Mouse (Mus musculus): ENCODE results near the gene Auts2. TPM values are rescaled to one million over a fixed set of nuclear protein-coding genes. Genes with fewer than 3 reads are reported as not detected.
A peak's percentile ranks its signal among the peaks of the same experiment; 100 is the strongest.

Auts2 gene
- total RNA-seq, 4 experiments from 2014 or later = 30.7 to 75.1 (median 38.7) TPM

DNA sequence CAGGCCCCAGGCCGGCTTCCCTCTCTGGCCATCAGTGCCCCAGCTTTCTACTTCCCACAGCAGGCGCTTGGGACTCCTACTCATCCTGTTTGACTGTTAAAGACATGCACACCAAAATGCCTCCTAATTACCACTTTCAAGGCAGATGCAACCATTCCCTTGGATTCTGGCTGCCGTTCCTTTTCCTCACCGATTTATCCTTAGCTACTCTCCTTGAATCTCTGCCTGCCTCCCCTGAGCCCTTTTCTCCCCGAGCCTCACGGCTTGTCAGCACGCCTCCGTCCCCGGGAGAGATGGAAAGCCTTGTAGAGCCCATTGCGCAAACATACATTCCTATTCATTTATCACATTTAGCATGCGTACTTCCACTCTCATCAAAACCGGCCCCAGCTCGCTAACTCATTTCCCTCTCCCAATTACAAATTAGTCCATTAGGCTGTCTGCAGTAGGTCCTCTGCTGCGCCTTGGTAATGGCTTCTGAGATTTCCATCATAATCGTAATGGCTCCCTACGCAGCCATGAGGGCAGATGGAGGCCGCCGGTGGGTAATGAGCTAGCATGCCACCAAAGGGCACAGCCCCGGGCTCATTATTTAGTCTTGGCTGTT, 825.7 kb downstream of the Auts2 start:
- DNase-seq = no peak

DNA sequence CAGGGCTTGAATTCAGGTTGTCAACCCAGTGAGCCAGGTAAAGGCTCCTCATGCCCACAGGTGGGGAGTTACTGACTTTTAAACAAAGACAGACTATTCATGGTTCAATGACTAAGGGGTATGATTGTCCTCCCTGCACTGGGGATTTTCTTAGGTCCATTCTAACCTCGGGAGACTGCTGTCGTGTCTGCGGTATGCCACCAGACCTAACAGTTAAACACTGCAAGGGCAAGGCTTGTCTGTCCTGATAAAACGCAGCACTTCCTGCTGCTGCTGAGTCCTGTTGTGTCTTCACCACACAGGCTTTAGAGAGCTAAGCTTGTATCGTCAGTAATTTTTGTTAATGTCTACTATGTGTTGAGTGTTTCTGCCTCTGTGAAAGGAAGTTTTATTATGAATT, 828.2 kb downstream of the Auts2 start:
- DNase-seq = no peak

DNA sequence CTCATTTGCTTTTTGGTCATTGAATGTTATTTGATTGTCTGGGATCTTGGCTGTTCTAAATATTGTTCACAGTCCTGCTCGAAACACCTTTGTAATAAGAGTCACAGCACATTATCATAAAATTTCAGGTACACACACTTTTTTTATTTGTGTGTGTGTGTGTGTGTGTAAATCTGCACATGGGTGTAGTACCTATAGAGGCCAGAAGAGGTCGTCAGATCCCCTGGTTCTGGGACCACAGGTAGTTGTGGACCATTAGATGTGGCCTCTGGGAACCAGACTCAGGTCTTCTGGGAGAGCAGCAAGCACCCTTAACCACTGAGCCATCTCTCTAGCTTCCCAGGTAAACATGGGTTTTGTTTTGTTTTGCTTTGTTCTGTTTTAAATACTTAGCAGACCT, 830.7 kb downstream of the Auts2 start:
- no peak for DNase-seq

DNA sequence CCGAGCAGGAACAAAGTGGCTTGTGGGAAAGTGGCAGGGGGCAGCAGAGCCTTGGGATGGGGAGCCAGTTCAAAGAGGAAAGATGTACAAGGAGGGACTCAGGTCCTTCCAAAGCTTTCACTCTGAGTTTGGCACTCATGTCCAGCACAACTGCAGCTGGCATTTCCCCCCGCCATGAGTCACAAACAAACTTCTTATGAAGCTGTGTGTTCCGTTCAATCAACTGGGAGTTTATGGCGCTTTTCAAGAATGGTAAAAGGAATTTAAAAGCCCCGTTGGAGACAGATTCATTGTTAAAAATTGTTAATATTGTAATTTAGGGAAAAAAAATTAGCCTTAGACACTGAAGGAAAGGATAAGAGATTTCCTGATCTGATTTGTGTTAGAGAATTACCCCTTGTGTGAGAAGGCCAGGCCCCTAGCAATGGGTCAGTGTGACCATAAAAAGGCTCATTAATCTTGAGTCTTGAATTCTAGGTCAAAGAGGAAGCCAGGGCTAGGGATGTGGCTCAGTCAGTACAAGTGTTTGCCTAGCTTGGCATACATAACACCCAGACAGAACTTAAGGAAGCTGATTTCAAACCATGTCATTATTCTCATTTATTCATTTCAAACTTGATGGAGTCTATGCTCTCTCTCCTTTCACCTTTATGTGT, 831.5 kb downstream of the Auts2 start:
- no peak for DNase-seq

DNA sequence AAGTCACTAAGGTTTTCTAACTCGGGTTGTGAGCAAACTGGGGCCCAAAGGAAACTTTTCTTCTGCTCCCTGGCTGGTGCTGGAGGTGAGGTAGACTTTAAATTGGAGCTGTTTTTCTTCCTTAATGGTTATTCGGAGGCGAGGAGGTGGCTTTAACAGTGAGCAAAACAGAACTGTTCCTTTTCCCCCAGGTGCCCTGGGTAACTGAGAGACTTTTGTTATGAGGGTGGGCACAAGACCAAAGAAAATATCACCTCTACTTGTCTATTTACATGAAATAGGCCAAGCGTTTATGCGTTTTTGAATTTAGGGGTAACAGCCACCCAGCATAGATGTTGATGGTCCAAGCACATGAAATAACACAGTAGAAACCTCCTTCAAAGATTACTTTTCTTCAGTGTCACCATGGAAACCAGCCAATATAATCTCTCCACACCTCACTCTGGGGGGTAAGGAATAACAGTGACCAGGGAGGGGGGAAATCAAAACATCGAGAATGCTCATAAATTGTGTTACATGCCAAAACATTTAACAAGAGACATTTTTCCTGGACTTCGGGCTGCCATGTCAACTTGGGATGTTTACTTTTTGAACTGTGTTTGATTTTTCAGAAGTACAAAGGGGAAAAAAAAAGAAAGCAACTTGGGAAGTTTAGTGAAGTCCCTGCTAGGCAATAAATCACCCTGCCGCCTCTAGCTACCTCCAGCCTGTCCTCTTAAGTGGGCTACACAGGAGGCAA, 832.2 kb downstream of the Auts2 start:
- DNase-seq = no peak

DNA sequence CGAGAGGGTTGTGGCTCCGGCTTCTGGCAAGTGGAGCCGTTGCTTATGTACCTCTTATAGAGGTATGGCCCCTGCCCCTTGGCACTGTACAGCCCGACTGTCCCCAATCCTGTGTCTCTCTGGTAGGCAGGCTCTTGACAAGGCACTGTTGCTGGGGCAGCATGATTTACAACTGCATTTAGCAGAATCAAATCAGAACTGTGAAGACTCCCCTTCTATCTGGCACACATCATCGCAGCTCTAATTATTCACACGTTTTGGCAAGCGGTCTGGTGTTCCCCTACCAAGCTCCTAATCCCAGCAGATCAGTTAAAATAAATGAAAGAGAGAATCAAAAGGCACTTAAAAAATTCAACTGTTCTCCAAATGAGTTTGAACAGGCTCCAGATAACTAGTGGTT, 835.7 kb downstream of the Auts2 start:
- DNase-seq = no peak

DNA sequence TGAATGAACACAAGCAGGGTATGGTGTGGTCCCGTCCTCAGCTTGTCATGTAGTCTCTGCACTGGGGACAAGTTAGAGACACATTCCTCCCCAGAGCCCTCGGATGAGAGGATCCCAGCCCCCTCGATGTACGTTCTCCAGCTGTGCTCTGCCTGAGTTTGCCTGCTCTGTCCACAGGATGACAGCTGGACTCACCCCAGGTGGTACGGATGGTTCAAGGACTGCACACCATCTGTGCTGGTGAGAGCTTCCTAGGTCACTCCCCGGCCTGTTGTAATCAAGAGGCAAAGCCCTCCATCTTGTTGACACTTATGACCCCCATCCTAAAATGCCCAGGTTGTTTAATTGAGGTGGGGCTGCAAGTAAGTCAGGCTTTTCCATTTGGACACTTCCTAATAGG, 839.4 kb downstream of the Auts2 start:
- DNase-seq = no peak

DNA sequence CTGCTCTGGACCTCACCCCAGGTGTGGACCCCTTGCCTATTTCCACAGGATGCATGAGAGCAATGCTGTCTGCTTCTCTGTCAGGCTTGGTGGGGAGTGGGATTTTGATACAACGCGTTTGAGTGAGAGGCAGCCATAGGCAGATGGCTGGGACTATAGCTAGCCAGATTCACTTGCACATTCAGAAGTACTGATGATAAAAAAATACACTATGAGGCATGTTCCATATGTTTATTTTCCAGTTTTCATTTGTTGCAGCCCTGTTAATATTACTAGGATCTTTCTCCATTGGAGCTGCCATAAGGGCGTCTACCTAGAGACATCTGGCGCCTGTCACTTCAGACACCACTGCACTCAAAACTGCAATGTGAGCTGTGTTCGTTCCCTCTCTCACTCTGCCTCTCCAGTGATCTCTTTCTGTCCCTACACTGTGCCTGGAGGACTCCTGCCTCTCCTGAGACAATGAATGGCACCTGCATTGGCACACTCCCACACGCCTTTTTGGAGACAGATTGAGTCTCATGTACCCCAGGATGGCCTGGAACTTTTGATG, 840.2 kb downstream of the Auts2 start:
- DNase-seq = no peak

DNA sequence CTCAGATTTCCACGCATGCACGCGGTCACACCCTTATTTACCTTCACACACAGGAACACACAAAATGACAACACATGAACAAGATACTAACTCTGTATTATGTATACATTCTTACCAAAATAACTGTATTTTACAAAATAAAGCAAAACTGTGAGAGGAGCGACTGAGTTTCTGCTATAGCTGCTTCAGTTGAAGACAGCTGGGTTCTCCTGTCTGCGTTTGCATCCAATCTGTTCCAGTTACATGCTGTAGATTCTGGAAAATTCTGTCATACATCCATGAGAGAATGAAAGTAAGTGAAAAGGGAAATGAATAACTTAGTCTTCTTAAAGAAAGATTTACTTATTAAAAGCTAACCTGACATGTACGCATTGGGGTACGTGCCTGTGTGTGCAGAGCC, 844.2 kb downstream of the Auts2 start:
- DNase-seq = no peak

DNA sequence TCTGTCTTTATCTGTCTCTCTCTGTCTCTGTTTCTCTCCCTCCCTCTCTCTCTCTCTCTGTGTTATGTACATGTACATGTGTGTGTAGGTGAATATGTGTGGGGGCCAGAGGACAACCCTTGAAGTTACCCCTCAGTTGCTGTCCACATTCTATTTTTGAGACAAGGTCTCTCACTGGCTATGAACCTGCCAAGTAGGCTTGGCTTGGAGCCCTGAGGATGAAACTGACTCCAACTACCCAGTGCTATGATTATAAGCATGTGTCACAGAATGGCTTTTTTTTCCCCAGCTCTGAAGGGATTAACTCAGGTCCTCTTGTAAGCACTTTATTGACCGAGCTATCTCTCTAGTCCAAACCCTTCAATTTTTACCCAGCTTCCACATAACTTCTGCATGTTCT, 852.4 kb downstream of the Auts2 start:
- no peak for DNase-seq

DNA sequence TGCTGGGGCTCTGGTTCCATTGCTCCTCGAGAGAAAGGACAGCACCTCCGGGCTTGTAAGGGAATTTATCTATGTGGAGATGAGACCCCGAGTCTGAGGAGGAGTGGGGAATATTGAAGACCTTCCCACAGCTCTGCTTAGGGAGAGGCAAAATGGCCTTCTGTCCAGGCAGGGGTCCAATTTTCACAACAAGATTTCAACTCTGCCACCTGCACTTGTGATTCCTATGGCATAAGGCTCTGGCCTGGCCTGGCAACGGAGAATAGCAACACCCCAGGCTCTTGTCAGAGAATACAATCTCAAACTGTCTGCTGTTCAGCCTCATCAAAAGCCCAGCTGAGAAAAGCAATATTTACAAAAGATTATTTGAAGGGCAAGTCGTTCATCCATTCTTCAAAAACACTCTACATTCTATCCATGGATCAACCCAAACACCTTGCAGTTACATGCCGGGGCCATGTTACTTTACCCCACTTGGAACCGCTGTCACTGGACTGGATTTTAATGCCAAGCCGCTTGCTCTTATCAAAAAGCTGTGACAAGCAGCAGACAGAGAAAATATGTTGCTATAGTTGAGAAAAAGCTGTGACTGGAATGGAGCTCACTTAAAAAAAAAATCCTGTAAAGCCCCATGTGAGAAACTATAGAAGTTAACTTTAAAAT, 856.1 kb downstream of the Auts2 start:
- DNase-seq = no peak

DNA sequence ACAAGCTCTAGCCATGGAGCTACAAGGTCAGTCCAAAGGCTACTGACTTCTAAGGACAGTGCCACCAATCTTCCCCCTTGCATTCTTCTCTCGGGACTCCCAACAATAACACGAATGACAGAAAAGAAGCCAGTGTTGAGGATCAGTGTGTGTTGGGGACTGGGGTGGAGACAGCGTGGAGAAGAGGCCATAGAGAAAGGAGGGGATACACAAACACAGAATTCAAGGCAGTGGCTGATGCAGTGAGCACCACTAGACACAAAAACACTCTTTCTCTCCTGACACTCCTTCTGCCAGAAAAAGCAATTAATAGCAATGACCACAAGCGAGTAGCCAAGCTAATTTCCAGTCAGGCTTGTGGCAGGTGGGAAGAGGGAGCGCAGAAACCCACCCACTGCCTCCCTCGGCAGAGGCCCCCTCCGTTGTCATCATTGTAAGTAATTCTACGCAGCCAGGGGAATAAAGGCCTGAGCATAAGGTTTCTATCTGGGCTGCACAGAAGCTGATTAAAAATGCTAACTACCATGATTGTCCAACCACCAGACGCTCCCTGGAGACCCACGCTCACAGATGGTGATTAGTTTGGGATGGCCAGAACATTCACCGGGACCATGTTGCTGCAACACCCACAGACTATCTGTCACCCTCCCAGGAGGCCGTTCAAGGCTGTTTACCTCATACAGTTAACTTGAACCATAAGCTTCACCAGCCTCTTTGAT, 862.9 kb downstream of the Auts2 start:
- no peak for DNase-seq

DNA sequence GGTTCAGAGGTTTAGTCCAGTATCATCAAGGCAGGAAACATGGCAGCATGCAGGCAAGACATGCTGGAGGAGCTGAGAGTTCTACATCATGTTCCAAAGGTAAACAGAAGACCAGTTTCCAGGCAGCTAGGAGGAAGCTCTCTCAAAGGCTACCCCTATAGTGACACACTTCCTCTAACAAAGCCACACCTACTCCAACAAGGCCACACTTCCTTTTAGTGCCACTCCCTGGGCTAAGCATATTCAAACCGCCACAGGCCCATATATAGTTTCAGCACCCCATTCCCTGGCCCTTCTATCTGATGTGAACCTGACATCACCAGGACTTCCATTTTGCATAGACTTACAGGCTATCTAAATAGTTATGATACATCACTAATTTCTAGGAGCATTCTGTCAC, 863.6 kb downstream of the Auts2 start:
- no peak for DNase-seq

DNA sequence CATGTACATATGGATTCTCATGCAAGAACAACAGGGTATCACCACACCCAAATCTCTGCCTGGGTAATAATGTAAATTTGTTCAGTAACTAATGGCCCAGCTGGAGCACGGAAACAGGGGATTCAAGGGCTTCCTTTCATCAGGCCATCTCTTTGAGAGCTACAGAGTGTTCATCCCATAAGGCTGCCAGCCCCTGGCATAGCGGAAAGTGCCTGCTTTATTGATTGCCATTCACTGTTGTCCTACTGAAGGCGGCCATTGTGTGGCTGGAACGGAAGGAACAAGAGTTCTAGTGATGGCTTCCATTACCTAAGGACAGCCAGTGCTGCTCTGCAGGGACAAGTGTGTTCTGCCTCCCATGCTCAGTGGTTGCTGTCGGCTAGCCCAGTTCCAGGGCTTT, 865.6 kb downstream of the Auts2 start:
- DNase-seq = no peak

DNA sequence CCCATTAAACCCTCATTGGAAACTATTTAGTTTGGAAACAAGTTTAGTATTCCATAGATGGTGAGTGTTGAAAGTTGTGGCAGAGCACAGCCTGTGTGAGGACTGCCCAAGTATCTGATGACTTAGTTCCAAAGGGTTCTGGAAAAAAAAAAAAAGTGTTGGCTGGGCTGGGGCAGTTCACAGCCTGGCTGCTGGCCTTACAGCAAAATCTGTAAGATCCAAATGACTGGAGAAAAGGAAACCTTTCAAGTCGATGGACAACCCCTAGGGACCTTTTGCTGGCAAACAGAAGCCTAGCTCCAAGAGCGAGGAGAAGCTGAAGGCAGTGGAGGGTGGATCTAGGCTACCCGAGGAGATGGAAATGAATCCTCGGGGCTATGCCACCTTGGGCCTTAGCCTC, 869.4 kb downstream of the Auts2 start:
- no peak for DNase-seq

DNA sequence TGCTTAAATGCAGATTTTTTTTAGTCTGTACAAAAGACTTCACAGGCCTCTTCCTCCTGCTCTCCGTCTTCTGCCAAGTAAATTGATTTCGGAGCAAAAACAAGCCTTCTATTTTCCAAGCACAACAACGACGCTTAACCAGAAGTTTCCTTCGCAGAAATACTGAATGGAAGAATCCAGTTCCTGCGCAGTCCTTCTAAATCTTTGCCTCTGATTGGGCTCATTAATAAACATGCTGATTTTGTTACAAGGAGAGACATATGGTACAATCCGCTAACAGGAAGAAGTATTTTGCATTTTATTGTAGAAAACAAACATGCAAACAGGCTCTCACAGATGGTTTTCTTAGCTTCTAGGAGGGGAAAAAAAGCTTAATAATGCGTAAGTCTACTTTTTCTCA, 878.1 kb downstream of the Auts2 start:
- DNase-seq = no peak

DNA sequence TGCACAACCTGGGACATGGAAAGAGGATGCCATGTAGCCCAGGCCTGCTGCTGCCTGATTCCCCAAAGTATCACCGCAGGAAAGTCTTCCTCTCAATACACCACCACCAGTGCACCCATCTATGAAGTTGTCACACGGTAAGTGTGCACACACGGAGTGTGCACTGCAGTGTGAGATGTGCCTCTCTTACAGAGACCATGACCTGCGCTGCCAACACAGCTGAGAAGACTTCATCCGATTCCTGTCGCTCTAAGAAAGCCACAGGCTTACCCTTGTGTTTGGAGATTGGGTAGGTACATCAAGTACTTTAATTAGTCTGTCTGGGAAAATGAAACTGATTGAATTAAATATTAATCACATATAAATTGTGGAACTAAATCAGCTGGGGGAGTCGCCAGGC, 878.5 kb downstream of the Auts2 start:
- no peak for DNase-seq

DNA sequence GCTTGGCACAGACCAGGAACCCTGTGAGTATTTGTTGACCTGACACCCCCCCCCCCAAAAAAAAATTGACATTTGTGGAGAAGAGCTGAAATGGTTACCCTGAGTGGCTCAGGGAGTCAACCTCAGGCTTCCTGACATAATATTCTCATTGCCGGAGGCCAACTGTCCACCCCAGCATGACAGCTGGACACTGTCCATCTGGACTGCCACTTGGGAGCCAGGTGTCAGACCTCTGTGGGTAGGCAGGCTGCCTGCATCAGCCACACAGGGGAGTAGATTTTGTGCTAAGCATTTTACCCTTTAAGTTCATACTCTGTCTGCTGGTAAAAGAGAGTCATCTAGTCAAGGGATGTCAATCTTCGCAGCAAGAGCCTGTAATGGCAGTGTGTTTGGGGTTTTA, 880.5 kb downstream of the Auts2 start:
- DNase-seq = no peak

DNA sequence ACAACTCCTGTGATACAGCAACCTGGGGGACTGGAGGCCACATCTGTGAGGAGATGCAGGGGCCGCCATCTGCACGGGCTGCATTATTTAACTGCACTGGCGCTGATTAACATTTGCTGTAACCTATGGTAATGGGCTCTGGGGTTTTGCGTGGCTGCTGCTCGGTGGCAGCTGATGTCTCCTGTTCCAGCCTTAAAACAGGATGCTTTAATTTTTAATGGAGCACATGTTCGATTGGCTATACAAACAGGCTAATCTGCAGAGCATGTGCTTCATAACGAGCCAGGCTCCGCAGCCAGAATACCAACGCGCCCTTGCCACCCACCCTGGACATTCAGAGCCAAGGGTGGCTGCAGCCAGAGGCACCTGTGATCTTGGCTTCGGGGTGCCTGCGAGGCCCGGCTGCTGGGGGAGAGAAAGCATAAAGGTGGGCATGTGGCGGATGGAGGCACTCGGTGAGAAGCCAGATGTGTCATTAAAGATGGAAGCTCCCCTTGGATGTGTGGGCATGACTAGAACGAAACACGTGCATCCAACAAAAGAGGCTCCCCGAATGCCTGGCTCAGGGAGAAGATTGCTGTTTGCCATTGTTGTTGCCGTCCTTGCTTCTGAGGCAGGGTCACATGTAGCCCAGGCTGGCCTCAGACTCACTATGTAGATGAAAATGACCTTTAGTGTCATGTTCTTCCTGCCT, 884.2 kb downstream of the Auts2 start:
- DNase-seq = no peak

DNA sequence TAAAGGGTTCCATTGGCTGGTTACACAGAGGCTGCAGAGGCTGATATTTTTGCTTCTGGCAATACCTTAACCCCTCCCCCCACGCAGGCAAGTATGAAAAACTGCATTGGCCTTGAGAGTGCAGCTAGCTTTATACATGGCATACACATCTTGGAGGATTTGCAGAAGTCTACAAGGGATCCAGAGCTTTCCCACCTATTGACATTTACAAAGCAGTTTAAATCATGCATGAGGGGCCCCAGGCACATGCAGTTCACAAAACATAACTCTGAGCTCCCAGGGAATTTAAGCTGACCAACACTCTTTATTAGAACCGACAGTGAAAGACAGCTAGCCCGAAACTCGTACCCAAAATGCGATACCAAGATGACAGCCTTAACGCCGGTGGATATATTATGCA, 888.9 kb downstream of the Auts2 start:
- no peak for DNase-seq

DNA sequence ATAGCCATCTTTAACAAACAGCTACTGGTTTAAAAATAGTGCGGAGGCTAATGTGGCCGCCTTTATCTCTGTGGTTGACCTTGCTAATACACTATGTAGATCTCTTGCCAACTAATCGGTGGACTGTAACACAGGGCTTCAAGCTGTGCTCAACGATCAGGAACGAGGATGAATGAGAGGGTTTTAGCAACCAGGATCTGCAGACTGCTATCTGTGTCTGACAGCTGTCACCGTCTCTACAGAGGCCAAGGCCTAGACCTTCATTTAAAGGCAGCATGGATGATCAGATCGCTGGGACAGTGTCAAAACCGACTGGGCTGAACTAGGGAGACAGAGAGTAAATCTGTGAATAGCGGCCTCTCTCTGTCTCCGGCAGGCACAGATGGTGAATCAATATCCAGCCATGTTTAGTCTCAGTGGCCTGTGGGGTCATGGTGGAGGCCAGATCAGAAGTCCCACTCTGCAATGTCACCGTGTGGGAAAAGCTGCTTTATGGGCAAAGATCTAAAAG, 892.7 kb downstream of the Auts2 start:
- peak; percentile 50 for DNase-seq

DNA sequence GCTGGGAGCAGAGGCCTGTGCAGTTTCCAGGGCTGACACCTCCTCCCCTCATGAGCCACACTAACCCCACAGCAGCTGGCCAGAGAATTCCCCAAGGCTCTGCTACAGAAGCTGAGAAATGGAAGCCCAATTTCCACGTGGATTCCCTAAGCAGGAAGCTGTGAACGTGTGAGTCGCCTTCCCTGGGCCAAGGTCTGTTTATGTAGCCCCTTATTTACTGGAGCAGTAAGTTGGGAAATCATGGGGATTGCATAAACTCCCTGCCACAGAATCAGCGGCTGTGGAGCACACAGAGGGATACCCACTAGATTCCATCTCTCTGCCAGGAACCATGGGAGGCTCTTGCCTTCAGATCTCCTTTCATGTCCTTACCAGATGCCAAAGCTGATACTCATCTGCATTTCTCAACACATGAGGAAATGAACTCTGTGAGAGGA, 895.4 kb downstream of the Auts2 start:
- peak; percentile 48 for DNase-seq

Data from adrenal gland, adult 8-10 months (tissue).